Mouse (Mus musculus) large intestine, adult 2 months (tissue): ENCODE results near the gene Kdr. TPM values are rescaled to one million over a fixed set of nuclear protein-coding genes. Genes with fewer than 3 reads are reported as not detected.
A peak's percentile ranks its signal among the peaks of the same experiment; 100 is the strongest.

ENCODE experiments used
- DNase-seq: peaks from one replicate; pipeline ENCODE4 v3.0.0-alpha.2; 2012; ENCODE audit warnings: low read depth, low spot score
- WGBS: fragments of 180-500 bp; shearing (Covaris S2); methylation state at CpG from one replicate; pipeline ENCODE4 v1.1.7; 2018; 5-methylcytosine and 5-hydroxymethylcytosine counted together
- polyA plus RNA-seq: library from polyadenylated mRNA; depleted of rRNA; stranded (reverse); fragments of >200 nt; gene quantifications from 2 replicates; pipeline ENCODE4 v1.2.3, GENCODE M21; 2012; rRNA removed

Gene Kdr
- 3.9 and 6.3 TPM in 2 replicates for polyA plus RNA-seq

DNA sequence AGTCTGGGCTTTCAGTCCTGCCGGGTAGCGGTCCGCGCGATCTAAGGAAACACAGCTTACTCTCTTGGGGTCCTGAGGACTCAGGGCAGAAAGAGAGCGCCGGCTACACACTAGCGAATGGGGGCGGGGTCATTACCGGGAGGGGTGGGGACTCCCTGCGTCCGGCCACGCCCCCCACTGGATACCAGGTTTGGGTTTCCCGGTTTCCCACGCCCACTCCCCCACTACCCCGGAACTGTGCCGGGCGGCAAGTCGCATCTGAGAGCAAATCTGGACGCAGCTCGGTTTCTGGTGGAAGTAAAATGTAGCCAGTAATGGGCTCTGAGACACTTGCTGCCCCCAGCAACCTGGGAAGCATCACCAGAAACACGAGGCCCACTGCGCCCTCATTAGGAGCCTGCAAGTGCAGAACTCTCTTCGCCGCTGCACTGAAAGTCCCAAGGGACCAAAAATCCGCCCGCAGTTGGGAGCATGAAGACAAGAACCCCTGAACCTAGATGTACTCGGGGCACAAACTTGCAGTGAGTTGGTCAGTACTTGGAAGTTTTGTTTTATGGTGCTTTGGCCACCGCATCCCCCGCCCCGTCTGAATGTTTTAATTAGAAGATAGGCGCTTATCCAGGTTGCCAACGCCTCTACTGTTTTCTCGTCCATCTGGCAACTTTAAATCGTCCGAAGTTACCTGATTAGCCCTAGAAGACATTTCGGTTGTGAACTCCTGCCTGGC lies at the start of gene Kdr:
Gene Kdr, minus strand, starts transcription at position 85 of the 727 bp plus-strand sequence.
- no peak for DNase-seq
- WGBS = 4% methylated on average over 37 of the region's 37 CpGs

DNA sequence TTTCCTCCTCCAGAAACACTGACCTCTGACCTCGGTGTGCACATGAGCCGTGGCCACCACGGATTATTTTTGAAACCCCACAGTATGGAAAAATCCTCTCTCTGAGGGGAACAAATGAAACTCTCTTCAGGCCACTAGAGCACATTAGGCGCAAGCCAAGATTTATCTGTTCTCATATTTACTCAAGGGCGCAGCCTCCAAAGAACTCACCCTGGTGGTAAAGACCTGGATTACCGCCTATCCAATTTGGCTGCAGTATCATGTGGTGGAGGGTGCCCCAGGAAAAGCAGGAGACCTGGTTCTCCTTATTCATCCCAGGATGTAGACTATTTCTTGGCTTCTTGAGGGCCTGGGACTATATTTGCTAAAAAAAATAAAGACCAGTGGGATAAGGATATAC lies 48.5 kb upstream of the Kdr start:
- 46% methylated on average over 6 of the region's 6 CpGs for WGBS
- no peak for DNase-seq

DNA sequence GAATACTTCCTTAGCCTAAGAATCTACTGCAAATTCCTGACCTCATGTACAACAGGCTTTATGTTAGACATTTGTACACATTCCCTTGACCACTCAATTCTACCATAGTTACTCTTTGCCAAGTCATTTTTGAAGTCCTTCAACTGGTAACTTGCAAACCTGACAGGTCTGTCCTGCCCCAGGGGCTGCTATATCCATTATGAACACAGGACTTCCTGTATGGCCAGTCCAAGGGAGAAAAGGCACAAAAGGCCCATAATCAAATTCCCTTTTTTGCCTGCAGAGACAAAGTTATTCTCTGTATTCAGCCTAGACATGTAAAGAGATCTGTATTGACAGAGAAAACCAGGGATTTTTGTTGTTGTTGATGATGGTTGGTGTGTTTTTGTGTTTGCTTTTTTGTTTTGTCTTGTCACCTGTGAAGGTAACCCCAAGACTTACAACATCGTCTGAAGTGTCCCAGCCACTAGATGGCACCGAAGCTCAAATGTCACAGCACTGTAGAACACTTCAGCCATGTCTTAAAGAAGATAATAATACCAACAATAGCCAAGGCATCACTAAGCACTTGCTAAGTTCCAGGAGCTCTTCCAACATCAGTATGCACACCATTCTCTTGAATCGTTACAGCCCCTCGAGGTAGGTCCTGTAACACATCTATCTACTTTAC lies 47.9 kb upstream of the Kdr start:
- WGBS = 43% methylated on average over 4 of the region's 4 CpGs
- peak; percentile 18 for DNase-seq

DNA sequence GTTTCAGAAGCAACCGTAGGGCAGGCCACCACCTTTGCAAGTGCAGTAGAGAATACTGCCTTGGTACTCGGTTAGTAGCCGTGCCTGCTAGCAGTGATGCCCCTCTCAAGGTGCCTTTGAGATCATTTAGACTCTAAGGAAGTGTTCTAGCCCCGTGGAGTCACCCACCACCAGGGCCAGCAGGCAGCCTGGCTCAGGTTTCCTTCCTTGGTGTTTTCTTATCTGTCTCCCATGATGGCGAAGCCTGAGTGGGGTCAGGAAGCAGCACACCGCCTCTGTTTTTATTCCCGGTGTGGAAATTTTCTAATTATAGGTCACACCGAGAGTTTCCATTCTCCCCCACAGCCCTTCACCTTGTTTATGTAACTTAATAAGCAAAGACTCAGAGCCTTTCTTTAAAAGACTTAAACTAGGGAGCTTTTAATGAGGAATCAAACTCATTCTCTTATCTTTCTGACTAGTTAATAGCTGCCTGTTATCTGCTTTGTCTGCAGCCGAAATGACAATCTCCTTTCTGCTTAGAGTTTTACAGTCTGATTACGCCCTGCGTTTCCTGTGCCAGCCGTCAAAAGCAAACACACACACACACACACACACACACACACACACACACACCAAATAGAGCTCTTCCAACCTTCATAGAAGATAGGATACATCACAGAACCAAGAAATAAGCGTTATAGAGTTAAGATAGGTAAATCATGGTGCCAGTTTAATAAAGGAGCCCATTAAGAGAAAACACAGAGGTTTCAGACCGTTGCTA lies 44.9 kb upstream of the Kdr start:
- 16% methylated on average over 14 of the region's 14 CpGs for WGBS
- DNase-seq = no peak

DNA sequence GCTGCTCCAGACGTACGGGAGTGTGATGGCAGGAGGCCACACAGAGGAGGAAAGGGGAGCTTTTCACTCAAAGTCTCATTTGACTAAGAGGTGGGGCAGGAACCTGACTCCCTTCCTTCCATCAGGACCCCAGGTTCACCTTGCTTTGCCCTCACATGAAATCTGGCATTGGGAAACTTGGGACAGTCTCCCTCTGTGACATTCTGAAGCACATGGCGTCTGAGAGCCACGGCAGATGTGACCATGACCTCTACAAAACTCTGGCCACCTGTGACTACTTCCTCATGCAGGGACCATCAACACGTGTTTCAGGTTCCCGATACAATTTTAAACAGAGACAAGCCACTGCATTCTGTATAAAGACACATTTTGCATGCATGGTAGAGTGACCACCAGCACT lies 44.2 kb upstream of the Kdr start:
- 48% methylated on average over 6 of the region's 6 CpGs for WGBS
- no peak for DNase-seq

DNA sequence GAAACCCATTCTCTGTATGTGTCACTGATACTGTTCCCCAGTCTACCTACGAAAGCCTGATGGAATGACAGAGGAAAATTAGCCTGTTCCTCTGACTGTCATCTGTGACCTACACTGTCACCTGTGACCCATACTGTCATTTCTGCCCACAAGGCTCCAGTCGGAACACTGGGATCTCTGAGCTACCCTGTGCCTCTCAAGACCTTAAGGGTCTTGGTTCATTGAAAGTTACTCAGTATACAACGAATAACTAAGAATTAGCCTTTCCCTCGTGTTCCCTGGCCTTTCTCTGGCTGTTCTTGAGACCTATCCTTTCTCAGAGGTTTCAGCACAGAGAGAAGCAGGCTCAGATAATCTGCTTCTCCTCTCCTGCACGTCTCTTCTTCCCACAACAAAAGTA lies 40.1 kb upstream of the Kdr start:
- WGBS = 82% methylated on average over 5 of the region's 5 CpGs
- no peak for DNase-seq

DNA sequence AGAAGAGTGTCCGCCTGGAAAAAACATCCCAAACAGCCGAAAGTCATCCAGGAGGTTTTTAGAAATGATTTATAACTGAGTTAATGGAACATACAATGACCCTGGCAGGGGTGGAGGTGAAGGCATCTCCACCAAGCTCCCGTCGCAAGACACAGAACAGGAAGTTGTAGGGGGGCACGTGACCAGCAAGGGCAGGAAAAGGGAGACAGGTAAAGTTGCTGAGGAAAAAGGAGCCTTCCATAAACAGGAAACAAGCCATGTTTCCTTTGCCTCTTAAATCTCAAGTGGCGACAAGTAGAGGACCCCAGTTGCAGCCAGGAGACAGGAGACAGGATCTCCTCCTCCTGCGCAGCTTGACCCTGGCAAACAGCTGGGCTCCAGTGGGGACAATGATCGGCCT lies 37.8 kb upstream of the Kdr start:
- 53% methylated on average over 8 of the region's 8 CpGs for WGBS
- no peak for DNase-seq

DNA sequence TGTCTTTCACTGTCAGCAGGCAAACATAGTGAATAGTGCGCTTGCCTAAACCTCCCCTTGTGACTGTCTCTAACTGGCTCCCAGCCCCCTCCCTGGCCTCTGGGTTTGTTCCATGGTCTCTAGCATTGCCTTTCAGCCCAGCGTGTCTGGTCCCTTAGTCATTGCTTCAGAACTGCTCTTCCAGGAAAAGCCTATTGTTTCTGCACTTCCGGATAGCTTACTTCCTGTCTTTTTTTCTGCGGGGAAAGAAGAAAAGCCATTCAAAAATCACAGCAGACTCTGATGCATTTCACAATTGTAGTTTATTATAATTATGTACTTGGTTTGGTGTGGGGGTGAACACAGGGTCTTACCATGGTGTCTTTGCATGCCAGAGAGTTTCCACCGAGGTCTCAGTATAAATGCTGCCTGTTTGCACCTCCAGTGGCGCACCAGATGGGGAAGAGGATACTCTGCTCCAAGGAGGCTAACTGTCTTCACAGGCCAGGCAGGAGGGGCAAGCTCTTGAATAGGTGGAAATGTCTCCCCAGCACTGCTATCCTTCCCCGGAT lies 35.7 kb upstream of the Kdr start:
- 71% methylated on average over 7 of the region's 7 CpGs for WGBS
- DNase-seq = no peak

DNA sequence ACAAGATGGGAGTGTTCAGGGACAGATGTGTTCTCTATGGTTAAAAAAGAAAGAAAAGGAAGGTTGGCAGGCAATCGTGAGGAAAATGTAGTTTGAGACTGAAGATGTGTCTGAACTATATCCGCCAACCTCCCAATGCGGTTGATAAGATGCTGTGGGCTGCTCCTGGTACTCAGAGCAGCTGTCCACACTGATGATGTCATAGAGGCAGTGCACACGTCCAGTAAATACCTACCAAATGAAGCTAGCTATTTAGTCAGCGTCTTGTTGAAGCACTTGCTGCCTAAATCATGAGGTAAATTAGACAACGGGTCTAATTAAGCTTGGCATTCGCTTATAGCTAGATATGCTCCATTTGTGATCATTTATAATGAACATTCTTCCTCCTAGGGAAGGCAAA lies 28.1 kb upstream of the Kdr start:
- DNase-seq = no peak
- WGBS = 70% methylated on average over 7 of the region's 7 CpGs

DNA sequence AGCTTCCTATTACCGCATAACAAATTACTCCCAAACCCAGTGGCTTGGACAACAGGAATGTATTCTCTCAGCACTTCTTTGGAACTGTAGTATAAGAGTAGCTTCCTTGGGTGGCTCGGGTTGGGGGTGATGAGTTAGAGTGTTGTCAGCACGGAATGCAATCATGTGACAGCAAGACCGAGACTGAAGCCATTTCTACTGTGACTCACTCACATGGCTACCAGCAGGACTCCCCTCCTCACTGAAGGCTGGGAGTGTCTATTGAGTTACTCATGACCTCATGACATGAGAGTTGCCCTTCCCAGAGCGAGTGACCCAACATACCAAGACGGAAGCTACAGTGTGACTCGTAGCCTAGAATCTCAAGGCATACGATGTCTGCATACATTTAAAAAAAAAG lies 12.0 kb upstream of the Kdr start:
- 83% methylated on average over 8 of the region's 8 CpGs for WGBS
- no peak for DNase-seq

DNA sequence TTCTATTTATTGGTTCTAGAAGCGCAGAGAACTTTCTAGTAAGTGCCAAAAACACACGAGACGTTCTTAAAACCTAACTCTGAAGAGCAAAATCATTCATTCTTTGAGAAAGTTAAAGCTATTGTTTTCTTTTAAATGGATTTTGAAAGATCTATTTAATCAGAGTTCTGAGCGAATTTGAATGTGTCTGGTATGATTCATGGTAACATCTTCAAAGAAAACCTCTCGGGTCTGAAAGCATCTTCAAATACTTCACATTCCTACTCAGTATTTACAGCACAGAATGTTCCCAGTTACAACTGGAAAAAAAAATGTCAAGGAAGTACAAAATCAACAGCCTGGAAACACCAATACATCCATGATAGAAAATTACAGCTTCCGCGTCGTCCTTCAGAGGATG lies 9.3 kb upstream of the Kdr start:
- WGBS = 67% methylated on average over 8 of the region's 8 CpGs
- no peak for DNase-seq

DNA sequence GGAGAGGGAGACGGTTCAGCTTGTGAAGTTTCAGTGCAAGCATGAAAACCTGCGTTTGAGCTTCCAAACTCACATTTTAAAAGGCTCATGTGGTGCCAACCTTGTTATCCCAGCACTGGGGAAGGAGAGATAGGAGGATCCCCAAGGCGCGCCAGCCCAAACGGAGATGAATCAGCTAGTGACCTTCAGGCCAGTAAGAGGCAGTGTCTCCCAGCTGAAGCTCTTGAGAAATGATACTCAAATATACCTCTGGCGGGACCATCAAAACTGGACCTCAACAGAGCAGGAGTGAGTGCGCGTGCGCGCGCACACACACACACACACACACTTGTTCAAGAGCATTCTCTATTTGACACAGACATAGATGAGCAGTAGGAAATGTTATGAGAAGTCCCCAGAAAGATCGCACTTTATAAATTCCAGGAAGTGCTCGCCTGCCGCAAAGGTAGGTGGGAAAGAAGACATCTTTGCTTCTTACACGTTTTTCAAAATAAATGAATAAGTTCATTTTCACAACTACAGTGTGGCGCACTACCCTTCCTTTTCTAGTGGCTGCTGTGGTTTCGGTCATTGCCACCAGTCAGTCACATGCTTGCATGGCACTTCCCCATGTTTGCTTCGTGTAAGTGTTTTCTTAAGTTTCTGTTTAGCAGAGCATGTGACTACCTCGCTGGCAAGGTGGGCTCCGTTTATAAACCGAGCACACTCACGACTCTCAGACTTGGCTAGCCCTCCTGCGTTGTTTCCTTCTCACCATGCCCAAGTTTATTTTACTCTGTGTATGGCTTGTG lies 2.5 kb upstream of the Kdr start:
- no peak for DNase-seq
- WGBS = 62% methylated on average over 23 of the region's 23 CpGs

DNA sequence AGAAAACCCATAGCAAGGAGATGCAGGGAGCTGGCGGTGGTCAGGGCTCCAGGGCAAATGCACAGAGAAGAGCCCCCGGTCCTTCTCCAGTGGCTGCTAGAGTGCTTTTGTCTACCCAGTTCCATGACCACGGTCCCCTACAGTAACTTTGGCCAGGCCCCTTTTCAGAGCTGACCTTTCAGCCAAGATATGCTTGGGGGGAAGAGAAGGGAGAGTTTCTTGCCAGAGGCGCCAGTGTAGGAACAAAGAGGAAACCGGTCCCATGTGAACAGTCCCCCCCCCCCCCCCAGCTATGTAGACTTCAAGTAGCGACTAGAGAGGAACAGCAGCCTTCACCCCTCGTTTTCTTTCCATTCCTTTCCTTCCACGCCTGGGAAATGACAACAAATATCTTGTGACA lies 850 bp upstream of the Kdr start:
- no peak for DNase-seq
- 17% methylated on average over 8 of the region's 8 CpGs for WGBS

DNA sequence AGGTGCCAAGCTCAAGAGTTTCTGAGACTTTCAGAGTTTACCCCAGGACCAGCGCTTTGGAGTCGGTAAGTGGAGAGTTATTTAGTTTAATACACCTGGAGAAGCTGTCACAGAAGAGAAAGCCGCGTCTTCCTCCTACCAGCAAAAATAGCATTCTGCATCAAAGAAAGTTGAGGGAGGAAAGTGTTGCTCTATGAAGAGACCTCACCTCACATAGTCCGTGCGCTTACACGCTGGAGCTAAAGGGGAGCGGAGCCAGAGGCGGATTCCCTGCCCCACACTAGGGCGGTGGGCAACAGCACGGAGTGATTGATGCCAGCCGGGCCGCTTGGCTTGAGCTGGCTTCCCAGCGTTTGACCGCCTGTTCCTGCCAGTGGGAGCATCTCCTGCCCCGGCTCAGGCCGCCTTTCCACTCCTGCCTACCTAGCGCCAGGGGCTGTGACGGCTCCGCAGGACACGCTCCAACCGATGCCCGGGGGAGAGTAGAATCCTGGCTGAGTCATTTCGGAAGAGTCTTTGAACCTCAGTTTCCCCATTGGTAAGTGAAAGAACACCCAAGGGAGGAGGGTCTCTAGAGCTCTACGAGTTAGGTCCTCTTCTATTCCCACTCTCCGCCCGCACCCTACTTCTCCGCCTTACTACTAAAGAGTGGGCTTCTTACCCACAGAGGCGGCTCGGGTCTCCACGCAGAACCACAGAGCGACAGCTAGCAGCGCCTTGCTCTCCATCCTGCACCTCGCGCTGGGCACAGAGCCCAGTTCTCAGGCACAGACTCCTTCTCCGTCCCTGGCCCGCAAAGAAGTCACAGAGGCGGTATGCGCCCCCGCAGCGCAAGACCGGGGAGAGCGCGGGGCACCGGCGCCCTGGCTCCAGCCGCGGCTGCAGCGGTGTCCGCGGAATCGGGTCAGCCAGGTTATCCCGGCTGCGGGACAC lies 551 bp downstream of the Kdr start:
- 5% methylated on average over 54 of the region's 54 CpGs for WGBS
- no peak for DNase-seq

DNA sequence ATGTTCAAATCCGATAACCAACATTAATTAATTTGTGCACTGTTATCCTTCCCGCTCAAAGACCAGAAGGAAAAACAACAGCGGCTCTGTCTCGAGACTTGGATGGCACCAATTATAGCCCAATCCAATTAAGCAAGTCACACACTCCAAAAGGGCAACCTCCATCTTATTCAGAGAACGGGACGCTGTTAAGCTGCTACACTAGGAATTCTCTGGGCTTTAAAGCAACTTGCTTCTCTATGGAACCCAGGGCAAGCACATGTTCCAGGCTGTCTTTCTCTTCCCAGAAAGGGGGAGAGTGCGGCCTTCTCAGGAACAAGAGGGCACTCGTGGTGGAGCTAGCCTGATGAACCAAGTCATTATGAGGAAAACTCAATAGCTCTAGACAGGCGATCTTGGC lies 1.6 kb downstream of the Kdr start:
- DNase-seq = no peak
- WGBS = 57% methylated on average over 9 of the region's 9 CpGs

DNA sequence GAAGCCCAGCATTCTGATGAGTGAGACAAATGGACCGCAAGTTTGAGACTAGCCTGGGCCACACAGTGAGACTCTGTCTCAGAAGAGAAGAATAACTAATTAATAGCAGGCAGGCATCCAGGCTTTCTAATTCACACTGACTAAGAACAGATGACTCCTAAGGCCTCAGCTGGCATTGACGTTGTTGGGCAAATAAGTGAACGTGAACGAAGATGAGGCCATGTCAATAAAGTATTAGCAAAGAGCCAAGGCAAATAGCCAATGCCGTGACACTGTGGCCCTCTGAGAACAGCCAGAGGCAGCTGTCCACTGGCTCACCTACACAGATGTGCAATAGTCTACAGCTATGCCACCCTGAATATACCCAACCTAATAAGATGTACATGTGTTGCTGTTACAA lies 2.9 kb downstream of the Kdr start:
- 51% methylated on average over 5 of the region's 5 CpGs for WGBS
- no peak for DNase-seq

DNA sequence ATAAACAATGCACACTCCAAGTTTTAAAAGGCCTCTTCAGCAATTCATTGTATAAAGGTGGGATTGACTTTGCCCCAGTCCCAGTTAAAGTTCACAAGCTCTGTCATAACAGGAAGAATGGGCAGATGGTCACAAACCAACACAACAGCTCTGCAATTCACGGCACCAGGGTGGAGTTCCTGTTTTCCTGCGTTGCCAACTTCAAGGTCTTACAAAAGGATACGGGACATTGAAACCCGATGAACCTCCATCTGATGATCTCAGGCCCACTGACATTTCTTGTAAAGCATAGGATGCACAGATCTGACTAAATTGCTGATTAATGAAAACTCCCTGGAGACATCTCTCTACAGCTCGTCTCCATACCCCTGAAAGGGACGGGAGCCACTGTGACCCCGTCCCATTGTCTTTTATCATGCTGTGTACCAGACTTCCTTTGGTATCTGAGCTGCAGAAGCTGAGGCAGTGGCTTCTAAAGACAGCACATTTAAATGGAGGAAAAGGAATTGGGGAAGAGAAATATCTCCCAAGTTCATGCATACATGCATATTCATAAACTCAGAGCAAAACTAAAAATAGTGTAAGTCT lies 3.6 kb downstream of the Kdr start:
- 61% methylated on average over 7 of the region's 7 CpGs for WGBS
- DNase-seq = no peak

DNA sequence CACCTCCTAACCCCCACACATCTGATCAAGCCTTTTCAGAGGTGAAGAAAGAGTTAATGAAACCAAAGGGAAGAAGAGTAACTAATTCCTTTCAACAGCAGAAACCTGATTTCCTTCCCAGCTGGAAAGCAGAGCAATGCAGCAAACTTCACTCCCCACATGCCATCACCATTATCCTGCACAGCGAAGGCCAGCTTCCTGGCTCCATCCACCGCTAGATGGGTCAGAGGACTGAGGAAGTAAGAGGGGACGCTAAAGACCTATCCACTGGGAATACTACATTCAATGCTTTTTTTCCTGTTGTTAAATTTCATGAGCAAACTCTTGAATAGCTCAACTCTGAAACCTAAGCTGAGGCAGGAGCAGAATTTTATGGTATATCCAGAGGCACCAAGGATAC lies 8.4 kb downstream of the Kdr start:
- 43% methylated on average over 3 of the region's 3 CpGs for WGBS
- DNase-seq = no peak
